Mouse (Mus musculus) olfactory bulb, adult 2 months (tissue): Measurements from ENCODE around the gene Trmt1.

Experiments used
- CTCF ChIP-seq: fragments of 200-500 bp; IDR thresholded peaks from 2 replicates; pipeline ENCODE4 v1.5.1; 2012; ENCODE audit warnings: low read depth, mild to moderate bottlenecking, low read length, moderate library complexity; ENCODE audit not compliant: insufficient read depth
- POLR2A ChIP-seq: fragments of 200-500 bp; IDR thresholded peaks from 2 replicates; pipeline ENCODE4 v1.6.1; 2012; ENCODE audit warnings: mild to moderate bottlenecking, low read depth, low read length, moderate library complexity; ENCODE audit not compliant: insufficient read depth

GRCm38 (mm10) chr8:84641578-84642361 lies 44.3 kb upstream of the Trmt1 start:
- TF ChIP-seq POLR2A (no peak), CTCF (no peak)
